Comparison of ENCODE assay signal across 11 mouse cellular contexts in the genomic region with DNA sequence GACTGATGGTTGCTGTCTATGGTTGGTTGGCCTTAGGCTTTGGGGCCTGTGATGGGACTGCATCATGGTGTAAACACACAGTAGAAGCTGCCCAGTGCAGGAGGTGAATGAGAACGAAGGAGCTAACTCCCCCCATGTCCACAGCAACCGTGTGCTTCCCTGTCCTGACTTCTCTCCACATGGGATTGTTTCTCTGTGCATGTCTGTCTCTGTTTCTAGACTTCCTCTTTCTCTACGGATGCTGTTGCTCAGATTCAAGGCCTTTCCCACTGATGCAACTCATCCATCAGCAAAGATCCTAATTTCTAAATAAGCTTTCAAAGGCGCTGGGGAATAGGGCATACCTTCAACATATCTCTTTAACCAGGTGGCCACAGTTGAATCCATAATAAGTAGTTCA. TPM values are rescaled to one million over a fixed set of nuclear protein-coding genes. Genes with fewer than 3 reads are reported as not detected.
"Had no signal": no experiment of that assay in that cellular context is flagged by ENCODE, and none has a peak within 500 bp of the region (broad histone marks: within the 10 kb centered on the region; RNA-seq: fewer than 3 reads in every experiment).

No protein-coding gene starts in this region.

- DNase-seq: lung, adult 18-20 months; lung, embryonic 14.5 days; lung, postnatal 10 days; right cerebral cortex, postnatal 14 days; thymus, adult 2 months; thymus, postnatal 25 days had no signal

- ATAC-seq: midbrain, embryonic 13.5 days; midbrain, embryonic 15.5 days had no signal

RNA-seq across cellular contexts. Expression of a gene that starts 3.4 kb away (rescaled TPM):
- total RNA-seq: midbrain, postnatal 0 days; monocyte, adult 5-6 weeks; neutrophil, adult 5-6 weeks had no signal
